Mouse (Mus musculus): Measurements from ENCODE around the gene Dek. TPM values are rescaled to one million over a fixed set of nuclear protein-coding genes. Genes with fewer than 3 reads are reported as not detected.

Dek gene
- polyA plus RNA-seq, 1 experiment from 2014 or later, result 200 TPM

- peak overlapping the region; percentile 90 for H3K4me3 ChIP-seq (ENCODE audit: low read depth, low read length)
- peaks cover 7% of the 10 kb centered on the region for H3K4me1 ChIP-seq (ENCODE audit: control insufficient read depth, insufficient read depth, low read length)
- H3K4me2 ChIP-seq, result peak overlapping the region; percentile 100
- no peaks in the 10 kb centered on the region for H3K9me3 ChIP-seq (replicated peaks; ENCODE audit: control insufficient read depth, low read length)
- no peaks in the 10 kb centered on the region for H3K36me3 ChIP-seq (ENCODE audit: control insufficient read depth, insufficient read depth, low read length)
- ATAC-seq (replicated peaks; ENCODE audit: insufficient number of reproducible peaks, low FRiP score, low TSS enrichment), result peak; percentile 32
- WGBS (ENCODE audit: insufficient replicate concordance), result under 1% methylated on average over 45 of the region's 45 CpGs
- H3K9ac ChIP-seq (ENCODE audit: low read depth, low read length), result peak overlapping the region; percentile 85
- no peak overlapping the region for H3K27ac ChIP-seq (ENCODE audit: low read depth, low read length)
- H3K27me3 ChIP-seq (ENCODE audit: control insufficient read depth, insufficient read depth, low read length), result no peaks in the 10 kb centered on the region
Observed at GRCm38 (mm10) chr13:47043833-47044616, 62.0 kb downstream of the Dek start.

GRCm38 (mm10) chr13:47043030-47043680, 62.8 kb downstream of the Dek start, which contains the start of gene Kdm1b:
TSS of gene Kdm1b (plus strand) at chr13:47043499.
- no peaks in the 10 kb centered on the region for H3K9me3 ChIP-seq (replicated peaks; ENCODE audit: control insufficient read depth, low read length)
- H3K27me3 ChIP-seq (ENCODE audit: control insufficient read depth, insufficient read depth, low read length), result no peaks in the 10 kb centered on the region
- H3K4me3 ChIP-seq (ENCODE audit: low read depth, low read length), result peak within 1 kb of the TSS; percentile 90
- H3K27ac ChIP-seq (ENCODE audit: low read depth, low read length), result no peak within 1 kb of the TSS; the same call in 1 of the 2 replicates
- under 1% methylated on average over 48 of the region's 48 CpGs for WGBS (ENCODE audit: insufficient replicate concordance)
- peak; percentile 97 for ATAC-seq (replicated peaks; ENCODE audit: insufficient number of reproducible peaks, low FRiP score, low TSS enrichment)
- peak within 1 kb of the TSS; percentile 100 for H3K4me2 ChIP-seq
- H3K9ac ChIP-seq (ENCODE audit: low read depth, low read length), result peak within 1 kb of the TSS; percentile 85
- H3K36me3 ChIP-seq (ENCODE audit: control insufficient read depth, insufficient read depth, low read length), result no peaks in the 10 kb centered on the region
- H3K4me1 ChIP-seq (ENCODE audit: control insufficient read depth, insufficient read depth, low read length), result peaks cover 7% of the 10 kb centered on the region

GRCm38 (mm10) chr13:47042024-47042633, 63.9 kb downstream of the Dek start:
- Histone ChIP-seq H3K4me3 (ENCODE audit: low read depth, low read length) (no peak overlapping the region), H3K27ac (ENCODE audit: low read depth, low read length) (no peak overlapping the region), H3K9ac (ENCODE audit: low read depth, low read length) (no peak overlapping the region)

GRCm38 (mm10) chr13:47040061-47040460, 65.9 kb downstream of the Dek start:
- no peaks in the 10 kb centered on the region for H3K27me3 ChIP-seq (ENCODE audit: control insufficient read depth, insufficient read depth, low read length)
- no peak overlapping the region for H3K4me3 ChIP-seq (ENCODE audit: low read depth, low read length)
- no peaks in the 10 kb centered on the region for H3K36me3 ChIP-seq (ENCODE audit: control insufficient read depth, insufficient read depth, low read length)
- ATAC-seq (replicated peaks; ENCODE audit: insufficient number of reproducible peaks, low FRiP score, low TSS enrichment), result no peak
- no peaks in the 10 kb centered on the region for H3K9me3 ChIP-seq (replicated peaks; ENCODE audit: control insufficient read depth, low read length)
- H3K4me1 ChIP-seq (ENCODE audit: control insufficient read depth, insufficient read depth, low read length), result peaks cover 7% of the 10 kb centered on the region
- WGBS (ENCODE audit: insufficient replicate concordance), result 90% methylated on average over 5 of the region's 5 CpGs
- H3K9ac ChIP-seq (ENCODE audit: low read depth, low read length), result no peak overlapping the region
- no peak overlapping the region for H3K4me2 ChIP-seq
- H3K27ac ChIP-seq (ENCODE audit: low read depth, low read length), result no peak overlapping the region

More at GRCm38 (mm10) chr13:47042024-47042633, 63.9 kb downstream of the Dek start:
- H3K27me3 ChIP-seq (ENCODE audit: control insufficient read depth, insufficient read depth, low read length), result no peaks in the 10 kb centered on the region
- peaks cover 7% of the 10 kb centered on the region for H3K4me1 ChIP-seq (ENCODE audit: control insufficient read depth, insufficient read depth, low read length)
- peak overlapping the region; percentile 100 for H3K4me2 ChIP-seq
- ATAC-seq (replicated peaks; ENCODE audit: insufficient number of reproducible peaks, low FRiP score, low TSS enrichment), result no peak
- WGBS (ENCODE audit: insufficient replicate concordance), result 53% methylated on average over 8 of the region's 8 CpGs
- no peaks in the 10 kb centered on the region for H3K9me3 ChIP-seq (replicated peaks; ENCODE audit: control insufficient read depth, low read length)
- no peaks in the 10 kb centered on the region for H3K36me3 ChIP-seq (ENCODE audit: control insufficient read depth, insufficient read depth, low read length)

GRCm38 (mm10) chr13:47037946-47038345, 68.1 kb downstream of the Dek start:
- Histone ChIP-seq H3K36me3 (ENCODE audit: control insufficient read depth, insufficient read depth, low read length) (no peaks in the 10 kb centered on the region), H3K4me3 (ENCODE audit: low read depth, low read length) (no peak overlapping the region), H3K4me1 (ENCODE audit: control insufficient read depth, insufficient read depth, low read length) (peaks cover 3% of the 10 kb centered on the region; the same call in 1 of the 2 replicates), H3K27ac (ENCODE audit: low read depth, low read length) (no peak overlapping the region), H3K4me2 (no peak overlapping the region), H3K9me3 (replicated peaks; ENCODE audit: control insufficient read depth, low read length) (no peaks in the 10 kb centered on the region), H3K27me3 (ENCODE audit: control insufficient read depth, insufficient read depth, low read length) (no peaks in the 10 kb centered on the region), H3K9ac (ENCODE audit: low read depth, low read length) (no peak overlapping the region)
- 81% methylated on average over 6 of the region's 6 CpGs for WGBS (ENCODE audit: insufficient replicate concordance)
- no peak for ATAC-seq (replicated peaks; ENCODE audit: insufficient number of reproducible peaks, low FRiP score, low TSS enrichment)

Other genes starting within 250 kb of the Dek start
- 39.8 and 42.6 TPM in 2 replicates for gene Kif13a, start 176.3 kb downstream of the Dek start, polyA plus RNA-seq (2014; fragmentation: Nextera tagmentation; extraction: Ambion mirVana)
- gene Nhlrc1, start 91.4 kb downstream of the Dek start, polyA plus RNA-seq (2014; fragmentation: Nextera tagmentation; extraction: Ambion mirVana), result 2.7 and 2.8 TPM in 2 replicates
- 6.5 and 7.5 TPM in 2 replicates for gene Kdm1b, start 62.7 kb downstream of the Dek start, polyA plus RNA-seq (2014; fragmentation: Nextera tagmentation; extraction: Ambion mirVana)
- gene Tpmt, start 61.5 kb downstream of the Dek start, polyA plus RNA-seq (2014; fragmentation: Nextera tagmentation; extraction: Ambion mirVana), result 16.7 and 17.4 TPM in 2 replicates
- 1.6 TPM in 2 replicates for gene Rnf144b, start 16.5 kb upstream of the Dek start, polyA plus RNA-seq (2014; fragmentation: Nextera tagmentation; extraction: Ambion mirVana)